Mouse (Mus musculus) liver, adult 2 months (tissue): ENCODE data around the gene Ubxn6.

Experiments used
- CTCF ChIP-seq: fragments of 200-500 bp; IDR thresholded peaks from 2 replicates; pipeline ENCODE4 v1.5.1; 2011; ENCODE audit warnings: low read depth, low read length, control low read depth
- POLR2A ChIP-seq: fragments of 200-500 bp; IDR thresholded peaks from 2 replicates; pipeline ENCODE4 v1.6.1; 2011; ENCODE audit warnings: low read length, control low read depth; ENCODE audit not compliant: insufficient read depth; ENCODE audit errors: extremely low read depth

- no peak for TF ChIP-seq CTCF
- TF ChIP-seq POLR2A: peak; percentile 95
Measured at GRCm38 (mm10) chr17:56117251-56117710, 42.5 kb upstream of the Ubxn6 start, which contains the start of gene Plin5.
